Mouse (Mus musculus) liver, embryonic 14.5 days (tissue): ENCODE measurements around the gene Sox4.

Experiments
- CTCF ChIP-seq: IDR thresholded peaks from 2 replicates; pipeline ENCODE4 v1.5.1; 2016; ENCODE audit warnings: antibody characterized with exemption, low read depth, control low read depth
- EP300 ChIP-seq: IDR thresholded peaks from 2 replicates; pipeline ENCODE4 v1.6.1; 2016; ENCODE audit warnings: antibody characterized with exemption, low read depth

GRCm38 (mm10) chr13:28913656-28914055 lies 39.9 kb downstream of the Sox4 start:
- TF ChIP-seq CTCF, result no peak
- no peak for TF ChIP-seq EP300
